Mouse (Mus musculus): ENCODE results near the gene Gm5431.
"Not testable (repeated sequence)": the region's sequence is repeated elsewhere in the genome, so short reads cannot be mapped to it uniquely, and the experiment has no call there.

Gene Gm5431

GRCm38 (mm10) chr11:48902021-48902420 lies at the start of gene Gm5431:
Gene Gm5431 (minus strand): TSS chr11:48902214.
- no peak for DNase-seq

- not testable (repeated sequence) for DNase-seq
Observed at GRCm38 (mm10) chr11:48946090-48946489, 44.1 kb upstream of the Gm5431 start, which contains the start of gene Psme2b. Gene Psme2b (minus strand): TSS chr11:48946190.

- not testable (repeated sequence) for DNase-seq
Observed at GRCm38 (mm10) chr11:48939286-48939685, 37.3 kb upstream of the Gm5431 start.

- DNase-seq: not testable (repeated sequence)
Observed at GRCm38 (mm10) chr11:48935291-48935690, 33.3 kb upstream of the Gm5431 start.

DNA sequence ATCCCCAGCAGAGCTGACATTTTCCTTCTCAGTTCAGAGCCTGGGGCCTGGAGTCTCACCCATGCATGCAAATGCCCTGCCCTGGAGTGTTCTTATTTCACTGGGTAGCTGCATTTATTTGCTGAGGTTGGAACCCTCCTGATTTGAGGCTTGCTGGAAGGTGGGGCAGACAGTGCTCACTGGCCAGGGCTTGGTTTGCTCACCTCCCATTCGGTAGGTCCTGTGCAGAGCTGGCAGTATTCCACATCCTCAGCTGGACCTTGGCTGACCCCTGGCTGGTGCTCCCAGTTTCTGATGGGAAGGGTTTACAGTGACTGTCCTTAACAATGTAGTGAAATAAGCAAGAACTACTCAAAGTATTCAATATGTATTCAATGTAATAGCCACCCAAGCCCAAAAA lies 31.9 kb upstream of the Gm5431 start:
- DNase-seq: not testable (repeated sequence)

- DNase-seq: not testable (repeated sequence)
Observed at GRCm38 (mm10) chr11:48933422-48933821, 31.4 kb upstream of the Gm5431 start.

- not testable (repeated sequence) for DNase-seq
Observed at GRCm38 (mm10) chr11:48928068-48928467, 26.1 kb upstream of the Gm5431 start.

DNA sequence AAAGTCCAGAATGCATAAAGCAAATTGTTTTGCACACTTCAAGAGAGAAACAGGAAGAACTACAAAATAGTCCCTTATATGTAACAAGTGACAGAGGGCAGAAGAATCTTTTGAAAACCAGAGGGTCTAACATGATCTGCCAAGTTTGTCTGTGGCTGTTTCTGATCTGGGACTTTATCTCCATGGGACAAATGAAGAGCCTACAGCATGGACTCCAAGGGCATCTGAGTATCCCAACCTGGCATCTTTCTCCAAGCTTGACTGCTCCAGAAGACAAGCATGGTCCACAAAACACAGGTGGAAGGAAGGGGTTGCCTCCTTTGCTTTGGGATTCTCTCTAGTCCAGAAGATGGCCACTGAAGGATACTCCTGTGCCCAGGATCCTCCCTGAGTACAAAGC lies 24.4 kb upstream of the Gm5431 start:
- DNase-seq: not testable (repeated sequence)

DNA sequence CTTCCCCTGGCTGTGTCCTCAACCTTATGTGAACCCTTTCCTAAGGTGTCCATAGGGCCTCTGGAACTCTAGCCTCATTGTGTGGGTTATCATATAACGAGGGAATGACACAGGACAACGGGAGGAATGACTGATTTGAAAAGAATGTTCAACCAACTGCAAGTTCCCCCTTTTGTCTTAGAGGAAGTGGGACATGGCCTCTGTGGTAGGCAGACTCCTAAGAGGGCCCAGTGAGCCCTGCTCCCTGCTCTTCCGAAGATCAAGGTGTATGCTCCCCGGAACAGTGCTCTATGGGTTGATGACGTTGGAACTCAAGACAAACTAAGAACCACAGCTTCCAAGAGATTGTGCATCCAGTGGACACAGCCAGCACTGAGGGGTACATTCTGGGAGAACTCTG lies 21.8 kb upstream of the Gm5431 start:
- DNase-seq: not testable (repeated sequence)

GRCm38 (mm10) chr11:48918380-48918779 lies 16.4 kb upstream of the Gm5431 start:
- DNase-seq: no peak

- no peak for DNase-seq
Observed at GRCm38 (mm10) chr11:48913611-48914010, 11.6 kb upstream of the Gm5431 start.

DNA sequence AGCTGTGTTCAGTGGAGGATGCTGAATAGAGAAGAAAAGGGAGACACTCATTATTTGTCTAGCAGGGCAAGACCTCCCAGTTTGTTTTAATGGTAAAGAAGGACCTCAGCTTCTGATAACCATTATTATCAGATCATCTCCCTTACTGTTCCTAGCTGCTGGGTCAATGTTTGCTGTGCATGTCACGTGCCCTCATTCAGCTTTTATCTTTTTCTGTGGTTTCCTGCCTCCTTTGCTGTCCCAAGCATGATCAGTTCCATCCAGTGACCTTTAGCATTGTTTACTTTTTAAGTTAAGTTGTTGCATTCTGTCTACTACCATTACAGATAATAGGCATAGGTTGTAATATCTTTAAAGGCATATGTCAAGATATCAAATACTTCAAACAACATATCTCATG lies 6.4 kb upstream of the Gm5431 start:
- no peak for DNase-seq

DNA sequence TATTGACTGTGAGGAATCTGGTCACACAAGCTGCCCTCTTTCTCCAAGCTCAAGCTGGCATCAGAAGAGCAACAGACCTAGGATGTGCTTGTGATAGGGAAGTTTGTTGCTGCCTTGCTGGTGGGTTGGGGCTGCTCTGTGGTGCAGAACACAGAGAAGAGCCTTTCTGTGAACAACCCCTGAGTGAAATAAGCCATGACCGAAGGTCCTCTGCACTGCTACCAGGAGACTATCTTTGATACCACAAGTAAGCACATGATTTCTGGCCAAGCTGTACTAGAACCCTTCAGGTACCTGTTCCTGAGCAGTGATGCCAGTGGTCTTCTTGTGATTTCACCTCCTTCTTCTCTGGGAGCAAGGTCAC lies 465 bp downstream of the Gm5431 start:
- not testable (repeated sequence) for DNase-seq

DNA sequence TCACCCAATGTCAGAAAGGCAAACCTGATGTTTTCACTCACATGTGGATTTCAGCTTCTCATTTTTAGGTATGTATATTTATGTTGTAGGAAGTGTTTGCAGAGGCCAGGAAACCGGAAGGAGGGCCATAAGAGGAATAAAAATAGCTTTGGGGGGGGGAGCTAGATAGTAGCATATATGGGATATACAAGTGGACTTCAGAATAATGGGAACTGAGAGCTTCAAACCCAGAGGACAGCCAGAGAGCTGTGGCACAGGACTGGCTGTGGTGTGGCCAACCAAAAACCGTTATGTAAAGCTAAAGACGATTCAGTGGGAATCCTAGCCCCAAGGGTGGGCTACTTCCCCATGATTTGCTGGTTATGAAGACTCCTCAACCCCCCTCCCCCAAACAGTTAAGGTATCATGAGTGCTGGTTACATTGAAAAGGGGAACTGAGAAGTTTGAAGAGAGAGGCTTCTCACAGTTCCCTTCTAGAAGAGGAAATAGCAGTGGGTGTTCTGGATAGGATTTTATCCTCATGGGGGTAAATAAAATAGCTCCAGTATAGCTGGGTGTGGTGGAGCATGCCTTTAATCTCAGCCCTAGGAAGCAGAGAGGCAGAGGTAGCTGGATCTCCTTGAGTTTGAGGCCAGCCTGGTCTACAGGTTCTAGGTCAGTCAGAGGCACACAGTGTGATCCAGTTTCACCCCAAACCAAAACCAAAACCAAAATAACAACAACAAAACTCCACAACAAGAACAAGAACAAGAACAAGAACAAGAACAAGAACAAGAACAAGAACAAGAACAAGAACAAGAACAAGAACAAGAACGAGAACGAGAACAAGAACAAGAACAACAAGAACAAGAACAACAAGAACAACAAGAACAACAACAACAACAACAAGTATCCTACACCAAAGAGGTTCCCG lies 1.1 kb downstream of the Gm5431 start:
- not testable (repeated sequence) for DNase-seq

DNA sequence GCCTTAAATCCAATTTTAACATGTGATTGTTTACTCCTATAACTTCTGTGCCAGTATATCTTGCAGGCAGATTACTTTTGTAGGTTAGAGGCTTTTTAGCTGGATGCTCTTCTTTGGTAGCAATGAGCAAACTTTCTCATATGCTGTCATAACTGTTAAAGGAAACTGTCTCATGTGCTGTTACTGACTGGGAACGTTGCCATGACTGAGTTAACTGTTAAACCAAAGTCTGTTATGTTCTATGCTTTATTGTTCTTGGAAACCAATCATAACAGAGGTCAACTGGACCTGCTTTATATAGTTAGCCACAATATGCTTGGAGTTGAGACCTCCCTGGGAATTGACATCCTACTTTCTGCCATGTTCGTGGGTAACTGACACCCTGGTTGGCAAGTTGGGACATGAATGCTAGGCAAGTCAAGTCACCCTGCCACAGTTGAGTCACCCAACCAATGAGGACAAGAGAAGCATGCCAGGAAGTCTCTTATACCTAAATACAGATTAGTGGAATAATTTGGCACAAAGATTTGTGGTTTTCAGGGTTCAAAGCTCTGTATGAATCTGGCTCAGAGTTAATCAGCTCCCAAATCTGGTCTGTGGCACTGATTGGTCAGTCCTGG lies 3.1 kb downstream of the Gm5431 start:
- DNase-seq: no peak

- no peak for DNase-seq
Observed at GRCm38 (mm10) chr11:48876680-48877079, 25.3 kb downstream of the Gm5431 start.

- not testable (repeated sequence) for DNase-seq
Observed at GRCm38 (mm10) chr11:48875343-48875837, 26.6 kb downstream of the Gm5431 start.

DNA sequence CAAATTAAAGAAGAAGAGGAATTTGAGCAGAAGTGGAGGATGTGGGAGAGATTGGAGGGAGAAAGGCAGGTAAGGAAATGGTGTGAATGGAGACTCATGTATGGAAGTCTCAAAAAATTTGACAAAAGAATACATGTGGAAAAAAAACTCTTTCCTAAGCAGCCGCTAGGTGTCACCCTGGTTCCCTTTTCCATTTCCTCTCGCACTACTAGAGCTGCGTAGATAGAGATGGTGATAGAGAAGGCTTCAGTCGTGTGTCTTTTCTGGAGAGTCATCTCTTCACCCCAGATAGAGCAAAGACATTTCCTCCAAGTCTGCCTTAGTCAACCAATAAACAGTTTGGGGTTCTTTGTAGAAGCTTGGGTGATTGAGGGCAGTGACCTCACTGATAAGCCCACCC lies 27.5 kb downstream of the Gm5431 start:
- DNase-seq: peak; percentile 65 to 66

DNA sequence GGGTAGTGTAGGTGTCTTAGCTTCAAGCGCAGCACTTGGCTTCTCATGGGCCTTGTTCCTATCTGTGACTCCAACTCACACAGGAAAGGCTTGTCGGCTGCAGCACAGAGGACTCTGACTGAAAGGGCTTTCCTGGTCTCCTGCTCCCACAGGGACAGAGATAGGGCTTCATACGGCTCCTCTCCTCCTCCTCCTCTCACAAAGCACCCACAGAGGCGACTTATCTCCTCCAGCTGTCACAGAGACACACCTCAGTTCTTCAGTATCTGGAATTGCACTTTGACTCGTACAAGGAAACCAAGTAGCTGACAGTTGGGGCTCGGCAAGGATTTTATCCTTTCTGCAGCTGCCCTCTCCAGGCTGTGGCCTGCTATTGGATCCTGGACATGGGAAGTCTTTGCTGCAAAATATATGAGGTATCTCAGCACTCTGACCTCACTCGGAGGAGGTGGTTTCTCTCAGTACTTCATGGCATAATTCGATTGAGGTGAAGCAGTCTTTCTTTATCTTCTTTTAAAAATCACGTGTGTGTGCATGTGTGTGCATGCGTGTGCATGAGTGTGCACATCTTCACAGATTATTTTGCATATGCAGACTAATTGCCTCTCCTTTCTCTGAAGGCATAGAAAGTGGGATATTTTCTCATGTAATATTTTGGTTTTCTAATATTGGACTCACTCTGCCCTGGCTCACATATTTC lies 28.3 kb downstream of the Gm5431 start:
- no peak for DNase-seq

- DNase-seq: no peak
Observed at GRCm38 (mm10) chr11:48872695-48873300, 29.2 kb downstream of the Gm5431 start.

GRCm38 (mm10) chr11:48871817-48872541 lies 30.0 kb downstream of the Gm5431 start:
- peak; percentile 23 to 25 for DNase-seq

DNA sequence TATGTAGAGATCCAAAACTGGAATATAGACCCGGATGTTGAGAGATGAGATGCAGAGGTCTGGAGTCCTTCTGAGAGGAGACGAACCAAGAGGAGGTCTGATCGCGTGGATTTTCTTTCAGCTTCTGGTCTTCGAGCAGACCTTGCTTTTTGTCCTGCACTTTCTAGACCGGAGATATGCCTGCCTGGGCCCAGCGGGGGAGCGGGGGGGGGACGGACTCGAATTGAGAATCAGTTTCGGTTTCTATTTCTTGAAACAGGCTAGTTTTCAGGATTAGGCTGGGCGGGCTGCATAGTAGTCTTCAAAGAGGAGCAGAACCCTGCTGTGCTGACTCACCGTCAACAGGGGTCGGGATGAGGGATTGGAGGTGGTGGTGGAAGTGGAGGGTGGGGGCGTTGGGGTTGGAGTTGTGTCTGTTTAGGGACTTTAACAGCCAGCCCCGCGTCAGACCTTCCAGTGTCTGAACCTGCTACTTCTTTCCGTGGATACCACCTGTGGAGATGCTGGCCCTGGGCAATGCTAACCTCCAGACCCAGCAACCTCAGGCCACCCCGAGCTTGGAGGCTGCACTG lies 30.7 kb downstream of the Gm5431 start, which contains the start of gene Irgm1:
Gene Irgm1, minus strand, starts transcription at position 483 of the 572 bp plus-strand sequence.
- peak; percentile 50 to 75 for DNase-seq
